Mouse (Mus musculus) spleen, postnatal 4 days (tissue): Measurements from ENCODE around the gene Chchd3.

Experiments
- DNase-seq, 2 experiments: peaks; one replicate each; pipeline ENCODE4 v3.0.0; 2022; ENCODE audit warnings: low spot score in 2 of 2

Gene Chchd3

DNA sequence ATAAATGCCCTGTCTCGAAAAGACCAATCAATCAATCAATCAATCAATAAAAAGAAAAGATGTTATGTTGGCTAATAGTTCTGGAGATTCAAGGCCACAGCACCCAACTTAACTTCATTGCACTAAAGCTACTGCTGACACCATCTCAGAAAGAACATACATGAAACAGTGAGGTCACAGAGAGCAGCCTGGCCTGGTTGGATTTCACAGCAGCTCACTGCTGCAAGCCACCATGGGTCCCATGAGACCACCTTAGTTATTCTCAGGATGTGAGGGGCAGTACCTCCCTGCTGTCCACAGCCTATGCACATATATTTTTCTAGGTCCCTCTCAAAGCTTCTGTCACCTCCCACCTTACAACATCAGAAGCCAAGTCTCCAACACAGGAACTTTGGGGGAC lies 57.1 kb downstream of the Chchd3 start:
- DNase-seq = no peak

DNA sequence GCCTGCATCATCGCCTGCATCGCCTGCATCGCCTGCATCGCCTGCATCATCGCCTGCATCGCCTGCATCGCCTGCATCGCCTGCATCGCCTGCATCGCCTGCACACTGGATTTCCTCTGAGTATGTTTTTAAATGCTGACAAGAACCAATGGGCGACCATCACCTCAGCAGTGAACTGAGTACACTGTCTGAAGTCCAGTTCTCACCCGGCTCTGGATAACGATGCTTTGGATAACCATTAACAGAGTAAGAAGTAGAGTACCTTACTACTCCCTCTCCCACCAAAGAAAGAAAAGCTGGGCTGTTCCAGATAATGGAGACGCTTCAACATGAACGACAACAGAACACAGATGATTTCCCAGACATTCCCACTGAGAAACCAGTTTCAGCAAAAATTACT lies 58.8 kb downstream of the Chchd3 start:
- DNase-seq = no peak

GRCm38 (mm10) chr6:32996597-32996996 lies 63.5 kb downstream of the Chchd3 start:
- no peak for DNase-seq

- DNase-seq = no peak
These were observed 66.2 kb downstream of the Chchd3 start for GRCm38 (mm10) chr6:32993847-32994246.

DNA sequence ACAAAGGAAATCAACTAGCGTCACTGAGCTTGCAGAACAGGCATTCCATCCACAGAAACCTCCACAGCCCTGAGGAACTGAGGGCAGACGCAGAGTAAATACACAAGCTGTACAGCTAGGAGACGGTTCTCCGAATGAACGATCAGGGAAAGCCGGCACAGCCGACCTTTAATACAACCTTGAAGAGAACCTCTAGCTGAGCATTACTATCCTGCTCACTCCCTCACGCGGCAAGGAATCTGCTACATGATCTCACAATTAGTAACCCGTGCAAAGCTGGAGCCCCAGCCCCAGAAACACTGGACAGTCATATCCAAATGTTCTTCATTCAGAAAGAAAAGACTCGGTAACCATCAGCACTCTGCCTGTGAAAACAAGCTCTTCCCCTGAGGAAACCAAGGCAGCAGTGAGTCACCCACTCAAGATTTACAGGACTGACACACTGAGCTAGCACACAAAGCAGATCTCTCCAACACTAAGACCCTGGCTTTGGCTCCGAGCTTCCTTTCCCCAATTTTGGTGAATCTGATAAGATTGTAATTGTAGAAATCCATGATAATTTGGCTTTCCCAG lies 69.9 kb downstream of the Chchd3 start:
- DNase-seq = no peak

DNA sequence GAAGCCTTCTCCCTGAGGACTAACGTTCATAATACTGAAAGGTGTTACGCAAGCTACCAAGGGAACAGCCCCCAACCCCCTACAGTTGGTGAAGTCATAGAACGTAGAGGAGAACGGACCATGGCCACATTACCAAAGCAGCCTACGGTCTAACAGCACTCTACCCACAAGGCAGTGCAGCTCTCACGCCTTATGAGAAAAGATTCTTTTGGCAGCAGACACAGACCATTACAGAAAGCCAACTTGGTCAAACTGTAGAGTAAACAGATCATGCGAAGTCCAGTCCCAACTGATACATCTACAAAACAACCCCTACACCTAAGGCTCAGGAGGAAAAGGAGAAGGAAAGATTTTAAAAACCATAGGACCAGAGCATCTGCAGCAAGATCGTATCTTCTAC lies 71.5 kb downstream of the Chchd3 start:
- no peak for DNase-seq

- no peak for DNase-seq
These were observed 76.2 kb downstream of the Chchd3 start for GRCm38 (mm10) chr6:32983876-32984275.

- no peak for DNase-seq
These were observed 78.8 kb downstream of the Chchd3 start for GRCm38 (mm10) chr6:32981253-32981652.

GRCm38 (mm10) chr6:32978811-32979210 lies 81.2 kb downstream of the Chchd3 start:
- DNase-seq = no peak

DNA sequence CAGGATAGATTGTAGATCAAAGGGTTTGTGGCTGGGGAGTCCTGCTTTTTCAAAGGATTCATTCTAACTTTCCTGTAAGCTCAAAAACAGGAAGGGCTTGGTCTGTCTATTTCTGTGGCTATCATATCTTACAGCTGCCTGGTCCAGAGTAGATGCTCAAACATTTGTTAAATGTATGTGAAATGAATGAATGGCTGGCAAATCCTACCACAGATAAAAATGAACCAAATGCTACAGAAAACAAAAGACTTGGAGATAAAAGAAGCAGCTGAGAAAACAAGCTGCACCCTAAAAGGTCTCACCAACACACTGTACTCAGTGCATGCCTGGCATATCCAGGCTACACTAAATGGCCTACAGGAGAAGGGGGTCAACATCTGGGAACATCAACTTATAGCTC lies 88.1 kb downstream of the Chchd3 start:
- DNase-seq = no peak

DNA sequence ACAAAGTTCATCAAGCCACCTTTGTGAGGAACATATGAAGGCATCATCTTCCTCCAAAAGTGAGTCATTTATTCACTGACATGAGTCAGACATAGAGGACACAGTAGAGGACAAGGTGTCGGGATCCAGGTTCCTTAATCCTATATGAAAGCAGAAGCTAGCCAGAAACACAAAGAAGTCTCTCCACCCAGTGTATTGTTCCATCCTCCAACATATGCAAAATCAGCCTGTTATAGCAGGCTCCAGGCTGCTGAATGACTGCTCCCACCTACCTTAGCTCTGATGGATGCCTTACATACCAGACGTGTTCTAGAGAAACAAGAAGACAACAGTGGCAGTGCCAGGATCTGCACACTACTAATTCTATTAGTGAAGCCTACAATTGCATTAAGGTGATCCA lies 91.1 kb downstream of the Chchd3 start:
- no peak for DNase-seq

DNA sequence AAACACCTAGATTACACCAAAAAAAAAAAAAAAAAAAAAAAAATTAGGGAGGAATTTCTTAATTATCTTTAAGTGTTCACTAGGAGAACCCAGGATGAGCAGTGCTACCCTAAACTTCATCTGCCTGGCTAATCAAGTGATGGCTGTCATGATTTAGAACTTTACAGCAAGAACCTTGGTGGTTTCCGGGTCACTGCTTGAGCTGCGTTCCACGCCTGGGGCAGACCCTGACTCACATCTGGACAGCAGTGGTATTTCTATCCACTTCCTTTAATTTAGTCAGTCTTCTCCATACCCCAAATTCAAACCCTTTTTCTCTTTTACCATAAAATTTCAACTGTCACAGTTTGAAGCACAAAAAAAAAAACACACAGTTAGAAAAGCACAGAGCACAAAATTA lies 98.0 kb downstream of the Chchd3 start:
- no peak for DNase-seq

GRCm38 (mm10) chr6:32961477-32961876 lies 98.6 kb downstream of the Chchd3 start:
- DNase-seq = no peak

DNA sequence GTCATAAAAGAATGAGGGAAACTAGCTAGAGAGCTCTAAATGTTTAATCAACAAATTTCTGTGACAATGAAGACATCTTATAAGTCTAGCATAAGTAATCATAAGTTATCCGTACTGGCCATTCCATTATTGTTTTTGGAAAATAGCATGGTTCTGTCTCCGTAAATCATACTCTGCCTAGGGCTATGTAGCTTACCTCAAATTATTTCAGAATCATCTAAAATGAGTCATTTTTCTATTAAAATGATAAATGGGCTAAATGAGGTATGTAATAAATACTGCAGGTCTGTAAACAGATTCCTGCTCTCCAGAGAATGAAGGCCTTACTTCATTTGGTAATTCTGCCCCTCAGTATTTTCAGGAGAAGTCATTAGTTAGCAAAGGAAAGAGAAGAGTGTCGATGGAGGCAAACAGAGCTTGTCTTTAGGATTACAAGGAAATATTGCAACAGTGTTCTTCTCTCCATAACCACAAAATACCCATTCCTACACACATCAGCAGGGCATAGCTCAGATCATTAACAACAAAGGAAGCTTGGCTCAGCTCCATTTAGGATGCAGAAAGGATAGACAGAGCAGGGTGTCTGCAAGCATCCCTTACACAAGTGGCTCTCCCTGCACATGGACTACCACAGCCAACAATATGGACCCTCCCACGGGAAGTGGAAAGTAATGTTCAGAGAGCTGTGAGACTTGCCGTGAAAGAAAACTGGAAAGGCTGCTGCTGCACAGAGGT lies 100.1 kb downstream of the Chchd3 start:
- no peak for DNase-seq

DNA sequence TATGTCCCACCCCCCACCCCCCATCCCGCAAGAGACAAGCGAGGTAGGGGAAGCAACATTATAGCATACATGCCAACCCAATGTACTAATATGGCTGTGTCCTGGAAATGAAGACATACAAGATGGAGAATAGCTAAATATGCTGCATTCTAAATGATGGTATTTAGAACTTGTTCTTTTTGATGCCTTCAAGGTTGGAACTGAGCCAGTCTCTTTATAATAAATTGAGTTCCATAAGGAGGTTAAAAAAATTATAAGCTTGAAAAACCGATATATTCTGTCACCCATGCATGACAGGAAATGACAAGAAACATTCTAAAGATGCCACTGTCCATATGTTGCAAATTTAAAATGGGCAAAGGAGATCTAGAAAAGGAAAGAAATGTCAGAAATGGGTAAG lies 104.6 kb downstream of the Chchd3 start:
- no peak for DNase-seq

DNA sequence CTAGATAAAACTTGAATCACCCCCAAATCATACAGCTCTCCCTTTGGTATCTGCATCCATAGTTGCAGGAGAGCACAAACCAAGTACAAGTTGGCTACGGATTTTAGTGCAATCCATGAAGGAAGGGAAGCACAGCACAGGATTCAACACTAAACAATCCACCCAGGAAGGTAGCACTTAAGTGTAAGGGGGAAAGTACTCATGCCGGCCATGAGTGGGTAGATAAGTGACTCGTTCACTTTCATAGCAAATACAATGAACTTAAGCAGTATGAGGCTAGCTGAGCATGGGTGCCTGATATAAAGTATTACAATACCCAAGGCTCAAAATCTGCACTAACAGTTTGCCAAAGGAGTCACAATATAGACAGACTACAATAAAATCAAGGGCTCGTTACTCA lies 109.1 kb downstream of the Chchd3 start:
- DNase-seq = no peak

- DNase-seq = no peak
These were observed 110.4 kb downstream of the Chchd3 start for GRCm38 (mm10) chr6:32949702-32950101.

- DNase-seq = no peak
These were observed 112.8 kb downstream of the Chchd3 start for GRCm38 (mm10) chr6:32947225-32947624.

GRCm38 (mm10) chr6:32944956-32945355 lies 115.1 kb downstream of the Chchd3 start:
- DNase-seq = no peak

- DNase-seq = no peak
These were observed 116.4 kb downstream of the Chchd3 start for GRCm38 (mm10) chr6:32943651-32944050.

GRCm38 (mm10) chr6:32940299-32940698 lies 119.8 kb downstream of the Chchd3 start:
- DNase-seq = no peak

GRCm38 (mm10) chr6:32937643-32938042 lies 122.4 kb downstream of the Chchd3 start:
- no peak for DNase-seq

GRCm38 (mm10) chr6:32936794-32937193 lies 123.3 kb downstream of the Chchd3 start:
- no peak for DNase-seq

- no peak for DNase-seq
These were observed 123.7 kb downstream of the Chchd3 start for GRCm38 (mm10) chr6:32936365-32936764.
